Comparison of ENCODE assay signal across 18 mouse cellular contexts in the genomic region with DNA sequence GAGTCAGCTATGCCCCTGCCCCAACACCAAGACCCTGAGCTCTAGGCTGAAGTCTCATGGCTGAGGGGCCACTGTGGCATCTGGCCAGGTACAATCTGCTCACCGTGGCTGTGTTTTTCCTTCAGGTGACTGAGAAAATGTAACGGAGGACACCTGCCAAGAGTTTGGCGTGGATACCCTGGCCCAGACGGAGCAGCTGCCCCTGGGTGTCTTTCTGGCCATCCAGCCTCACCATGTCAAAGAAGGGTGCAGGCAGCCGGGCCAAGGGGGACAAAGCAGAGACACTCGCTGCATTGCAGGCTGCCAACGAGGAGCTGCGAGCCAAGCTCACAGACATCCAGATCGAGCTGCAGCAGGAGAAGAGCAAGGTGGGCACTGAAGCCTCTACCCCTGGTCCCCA. TPM values are rescaled to one million over a fixed set of nuclear protein-coding genes. Genes with fewer than 3 reads are reported as not detected.
"Had no signal": no experiment of that assay in that cellular context is flagged by ENCODE, and none has a peak within 500 bp of the region (broad histone marks: within the 10 kb centered on the region; RNA-seq: fewer than 3 reads in every experiment).

No protein-coding gene starts in this region.

- H3K9ac ChIP-seq: lung, embryonic 14.5 days; neural tube, embryonic 12.5 days had no signal

- DNase-seq: kidney, adult 18-20 months; kidney, postnatal 14 days; layer of hippocampus, postnatal 36 days; lung, embryonic 14.5 days; lung, postnatal 10 days; lung, postnatal 4 days; midbrain, embryonic 14.5 days; right cerebral cortex, postnatal 4 days; spleen, adult 18-20 months; thymus, adult 18-20 months; thymus, postnatal 25 days had no signal

- H3K4me3 ChIP-seq: limb, embryonic 10.5 days; midbrain, embryonic 10.5 days; neural tube, embryonic 12.5 days had no signal

- H3K4me1 ChIP-seq: midbrain, embryonic 10.5 days had no signal

- H3K9me3 ChIP-seq: limb, embryonic 10.5 days; midbrain, embryonic 10.5 days; neural tube, embryonic 12.5 days had no signal

- H3K36me3 ChIP-seq: limb, embryonic 10.5 days; midbrain, embryonic 10.5 days; neural tube, embryonic 12.5 days had no signal

- H3K4me2 ChIP-seq: liver, embryonic 11.5 days; lung, embryonic 14.5 days; neural tube, embryonic 12.5 days had no signal

- H3K27ac ChIP-seq: limb, embryonic 10.5 days; midbrain, embryonic 10.5 days; neural tube, embryonic 12.5 days had no signal

RNA-seq across cellular contexts. Expression of gene Jakmip3, which starts 48.6 kb away (rescaled TPM):
- total RNA-seq: monocyte, adult 5-6 weeks; neutrophil, adult 5-6 weeks had no signal
- polyA plus RNA-seq: liver, embryonic 16.5 days; lung, embryonic 14.5 days had no signal
